Mouse (Mus musculus): ENCODE results near the gene Arrb1. TPM values are rescaled to one million over a fixed set of nuclear protein-coding genes. Genes with fewer than 3 reads are reported as not detected.

Gene Arrb1
- total RNA-seq, 2 experiments from 2014 or later = 167 to 196 TPM

Small RNAs within 50 kb of the gene (microRNA-seq; reads per million reads assigned to microRNA genes)
- 903 reads per million, percentile 76 among the genes with 10 or more reads in this experiment for gene Mir326

Other genes starting within 250 kb of the Arrb1 start
- gene Serpinh1, start 182.2 kb upstream of the Arrb1 start, total RNA-seq (2021) = 10 to 100 TPM; 46.7 to 49.4 TPM
- 10 to 100 TPM; 34.2 to 35.5 TPM for gene Gdpd5, start 154.1 kb upstream of the Arrb1 start, total RNA-seq (2021)
- 1 to 10 TPM; 1.4 to 2.6 TPM for gene Klhl35, start 69.5 kb upstream of the Arrb1 start, total RNA-seq (2021)
- gene Rps3, start 51.7 kb upstream of the Arrb1 start, total RNA-seq (2021) = 100 to 1,000 TPM; 266 to 286 TPM
- 1 to 10 TPM; 3.3 TPM for gene Tpbgl, start 91.6 kb downstream of the Arrb1 start, total RNA-seq (2021)
- 10 to 100 TPM; 15.4 to 15.8 TPM for gene Slco2b1, start 175.9 kb downstream of the Arrb1 start, total RNA-seq (2021)
- under 1 TPM in 1 of 2 experiments, not detected in 1; 0.51 TPM for gene Olfr520, start 194.8 kb downstream of the Arrb1 start, total RNA-seq (2021)
- gene Olfr521, start 228.0 kb downstream of the Arrb1 start, total RNA-seq (2021) = not detected